Mouse (Mus musculus): ENCODE results near the gene Mark4.

The Mark4 gene

DNA sequence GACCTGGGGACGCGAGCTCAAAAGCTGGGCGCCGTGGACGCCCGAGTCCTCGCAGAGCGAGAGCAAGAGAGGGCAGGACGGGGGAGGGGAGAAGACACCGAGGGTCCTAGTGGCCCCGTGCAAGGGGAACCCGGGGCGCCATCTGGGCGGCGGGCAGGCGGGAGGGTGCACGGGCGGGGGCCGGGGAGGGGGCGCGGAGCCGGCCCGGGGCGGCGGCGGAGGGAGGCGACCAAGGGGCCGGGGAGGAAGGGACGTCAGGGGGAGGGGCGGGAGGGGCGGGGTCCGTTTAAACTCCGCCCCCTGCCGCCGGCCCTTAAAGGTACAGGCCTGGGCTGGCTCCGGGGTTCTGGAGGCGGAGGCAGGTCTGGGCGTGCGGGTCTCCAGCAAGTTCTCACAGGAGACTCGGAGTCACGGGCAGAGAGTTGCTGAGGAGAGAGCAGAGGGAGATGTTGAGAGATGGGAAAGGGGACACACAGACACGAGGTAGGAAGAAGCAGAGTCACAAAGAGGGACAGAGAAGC, at the start of gene Mark4:
Gene Mark4 (minus strand): TSS at position 231 of the 521 bp plus-strand sequence.
- peak; percentile 87 for DNase-seq (ENCODE audit: low read depth)

DNA sequence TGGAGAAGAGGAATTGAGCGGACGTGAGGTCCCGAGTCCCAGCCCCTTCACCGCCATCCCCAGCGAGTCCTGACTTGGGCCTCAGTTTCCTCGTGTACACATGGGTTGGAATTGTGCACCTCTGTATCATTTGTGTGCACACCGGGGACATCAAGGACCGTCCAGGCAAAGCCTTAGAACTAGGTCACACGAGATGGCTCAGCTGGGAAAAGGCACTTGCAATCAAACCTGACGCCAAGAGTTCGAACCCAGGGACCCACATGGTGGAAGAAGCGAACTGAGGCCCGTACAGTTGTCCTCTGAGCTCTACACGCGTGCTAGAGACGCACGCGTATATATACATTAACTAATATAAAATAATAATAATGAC, 49.0 kb upstream of the Mark4 start:
- DNase-seq (ENCODE audit: low read depth) = no peak

DNA sequence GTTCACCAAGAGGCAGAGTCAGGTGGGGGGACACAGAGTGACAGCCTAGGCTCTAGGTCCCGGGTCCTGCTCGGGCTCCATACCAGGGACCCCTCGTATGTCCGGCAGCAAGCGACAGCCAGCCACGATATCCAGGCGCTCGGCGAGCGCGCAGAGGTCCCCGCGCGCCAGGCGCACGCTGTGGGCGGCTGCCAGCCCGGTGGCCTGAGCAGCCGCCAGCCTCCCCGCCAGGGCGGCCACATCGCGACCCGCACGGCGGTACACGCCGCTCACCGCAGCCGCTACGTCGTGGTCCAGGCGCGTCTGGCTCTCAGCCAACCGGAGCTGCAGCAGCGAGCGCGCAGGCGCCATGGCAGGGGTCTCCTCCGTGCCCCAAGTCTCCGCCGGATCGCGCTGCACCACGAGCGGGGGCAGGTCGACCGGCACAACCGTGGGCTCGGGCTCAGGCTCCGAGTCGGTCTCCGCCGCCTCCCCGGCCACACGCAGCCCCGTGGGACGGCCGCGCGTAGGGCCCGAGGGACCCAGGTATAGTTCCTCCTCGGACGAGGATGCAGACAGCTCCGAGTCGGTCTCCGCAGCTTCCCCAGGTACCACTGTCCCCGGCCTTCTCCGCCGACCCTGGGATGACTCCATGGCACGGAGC, 48.5 kb upstream of the Mark4 start:
- no peak for DNase-seq (ENCODE audit: low read depth)

DNA sequence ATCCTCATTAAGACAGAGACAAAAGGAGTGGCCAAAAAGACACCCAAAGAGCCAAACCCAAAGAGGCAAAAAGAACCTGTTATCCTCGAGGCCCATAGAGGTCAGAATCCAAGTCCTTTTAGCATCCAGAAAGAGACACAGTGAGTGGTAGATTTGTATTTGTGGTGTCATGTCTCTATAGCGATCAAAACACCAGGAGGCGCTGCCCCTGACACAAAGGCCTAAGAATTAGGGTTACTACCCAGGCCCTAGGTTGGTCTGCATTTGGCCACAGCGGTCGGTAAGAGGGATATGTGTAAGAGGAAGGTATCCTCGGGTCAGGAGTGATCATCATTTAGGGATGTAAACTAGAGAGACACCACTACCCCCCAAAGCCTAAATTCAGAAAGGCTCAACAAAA, 47.7 kb upstream of the Mark4 start:
- DNase-seq (ENCODE audit: low read depth) = peak; percentile 43

DNA sequence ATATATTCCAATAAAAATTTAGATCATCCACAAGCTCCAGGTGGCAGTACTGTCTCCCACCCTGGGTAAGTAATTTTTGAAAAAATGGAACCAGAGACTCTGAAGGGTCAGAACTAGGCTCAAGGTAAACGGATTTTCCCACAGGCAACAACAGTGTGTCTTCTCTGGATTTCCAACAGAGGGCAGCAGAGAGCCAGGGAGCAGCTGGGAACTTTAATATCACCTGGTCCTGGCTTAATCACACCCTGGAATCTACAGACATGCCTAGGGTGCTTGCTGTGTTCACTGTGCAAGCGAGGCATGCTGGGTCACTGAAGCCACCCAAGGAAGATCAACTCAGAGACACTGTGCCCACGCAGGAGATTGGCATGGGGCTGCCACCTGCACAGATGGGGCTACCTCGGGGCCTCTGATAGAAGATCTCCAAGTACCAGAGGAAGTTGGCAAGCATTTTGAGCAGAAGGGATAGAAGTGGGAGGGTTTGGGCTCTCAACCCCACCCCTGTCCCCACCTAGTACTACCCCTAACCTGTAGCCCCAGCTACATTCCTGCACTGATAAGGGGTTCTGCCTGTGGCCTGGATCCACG, 45.0 kb upstream of the Mark4 start:
- DNase-seq (ENCODE audit: low read depth) = peak; percentile 72

DNA sequence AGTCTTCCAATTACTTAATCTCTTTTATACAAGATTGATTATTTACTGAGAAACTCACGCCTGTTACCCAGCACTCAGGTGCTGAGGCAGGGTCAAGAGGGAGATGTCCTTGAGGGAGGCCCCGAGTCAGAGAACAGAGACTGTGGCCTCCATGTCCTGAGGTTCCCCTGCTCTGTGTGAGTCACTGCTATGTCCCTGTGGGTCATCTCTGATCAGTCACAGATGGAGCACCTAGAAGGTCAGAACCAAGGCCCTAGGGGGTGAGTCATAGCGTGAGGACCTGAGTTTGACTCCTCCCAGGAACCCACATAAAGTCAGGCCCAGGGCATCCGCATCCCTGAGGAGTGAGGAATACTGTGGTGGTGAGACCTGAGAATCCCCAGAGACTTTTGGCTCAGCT, 43.0 kb upstream of the Mark4 start:
- DNase-seq (ENCODE audit: low read depth) = peak; percentile 92

DNA sequence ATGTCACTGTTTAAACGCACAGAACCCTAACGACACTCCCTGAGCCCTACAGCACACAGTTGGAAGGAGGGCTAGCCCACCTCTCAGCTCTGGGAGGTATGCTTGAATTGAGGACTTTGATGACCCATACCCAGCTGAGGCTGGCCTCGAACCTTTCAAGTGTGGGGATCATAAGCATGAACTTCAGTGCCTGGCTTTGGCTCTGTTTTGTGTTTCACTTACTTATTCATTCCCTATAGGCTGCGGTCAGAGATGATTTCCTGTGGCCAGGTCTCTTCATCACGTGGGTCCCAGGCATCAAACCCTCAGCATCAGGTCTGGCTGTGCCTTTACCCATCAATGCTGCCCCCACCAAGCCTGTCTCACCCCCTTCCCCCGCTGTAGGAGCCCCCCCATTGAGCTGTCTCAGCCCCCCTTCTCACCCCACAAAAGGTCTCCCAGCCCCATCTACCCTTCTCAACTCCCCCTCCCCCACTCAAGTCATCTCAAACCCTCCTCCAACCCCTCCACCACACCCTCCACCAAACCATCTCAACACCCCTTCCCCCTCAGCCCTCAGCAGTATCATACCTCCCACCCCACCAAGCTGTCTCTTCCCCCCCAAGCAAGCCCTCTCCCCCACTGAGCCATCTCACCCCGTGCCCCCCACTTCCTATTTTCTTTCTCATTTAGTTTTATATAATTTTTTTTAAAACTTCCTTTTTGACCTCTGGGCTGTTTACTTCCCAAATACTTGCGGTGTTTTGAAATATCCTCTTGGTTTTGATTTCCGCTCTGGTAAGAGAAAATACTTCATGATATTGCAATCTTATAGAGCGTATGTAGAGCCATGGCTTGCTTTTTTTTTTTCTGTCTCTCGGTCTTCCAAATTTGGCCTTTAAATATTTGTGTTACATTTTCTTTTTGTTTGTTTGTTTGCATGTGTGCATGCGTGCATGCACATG, 42.1 kb upstream of the Mark4 start:
- DNase-seq (ENCODE audit: low read depth) = peak; percentile 93

DNA sequence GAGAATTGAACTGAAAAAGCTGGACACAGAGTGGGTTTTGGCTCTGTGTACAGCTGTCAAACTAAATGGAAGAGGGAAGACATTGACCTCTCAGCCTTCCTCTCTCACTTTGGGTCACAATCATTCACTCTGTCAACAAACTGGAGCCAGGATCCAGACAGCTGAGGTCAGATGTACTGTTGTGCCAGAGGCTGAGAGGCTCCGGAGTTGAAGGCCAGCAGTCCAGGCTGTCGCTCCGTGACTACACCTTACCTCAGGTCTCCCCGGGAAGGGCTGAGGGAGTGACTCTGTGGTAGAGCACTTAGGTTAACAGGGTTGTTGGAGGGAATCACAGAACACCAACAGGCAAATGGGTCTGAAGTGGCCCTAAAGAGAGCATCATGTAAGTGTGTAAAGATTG, 39.7 kb upstream of the Mark4 start:
- no peak for DNase-seq (ENCODE audit: low read depth)

DNA sequence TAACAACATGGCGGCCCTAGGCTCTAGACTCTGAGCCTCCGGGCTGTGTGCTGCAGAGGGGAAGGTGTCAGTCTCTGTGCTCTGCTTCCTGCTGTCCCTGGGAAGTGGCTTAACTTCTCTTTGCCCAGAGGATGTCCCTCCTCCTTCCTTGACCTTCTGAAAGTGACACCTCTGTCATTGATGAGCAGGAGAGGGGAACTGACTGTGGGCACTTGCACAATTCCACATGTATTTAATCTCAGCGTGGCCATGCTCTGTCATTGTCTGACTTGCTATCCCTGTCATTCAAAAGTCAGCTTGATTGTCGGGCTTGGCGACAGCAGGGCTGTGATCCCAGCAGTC, 37.6 kb upstream of the Mark4 start:
- peak; percentile 55 for DNase-seq (ENCODE audit: low read depth)

DNA sequence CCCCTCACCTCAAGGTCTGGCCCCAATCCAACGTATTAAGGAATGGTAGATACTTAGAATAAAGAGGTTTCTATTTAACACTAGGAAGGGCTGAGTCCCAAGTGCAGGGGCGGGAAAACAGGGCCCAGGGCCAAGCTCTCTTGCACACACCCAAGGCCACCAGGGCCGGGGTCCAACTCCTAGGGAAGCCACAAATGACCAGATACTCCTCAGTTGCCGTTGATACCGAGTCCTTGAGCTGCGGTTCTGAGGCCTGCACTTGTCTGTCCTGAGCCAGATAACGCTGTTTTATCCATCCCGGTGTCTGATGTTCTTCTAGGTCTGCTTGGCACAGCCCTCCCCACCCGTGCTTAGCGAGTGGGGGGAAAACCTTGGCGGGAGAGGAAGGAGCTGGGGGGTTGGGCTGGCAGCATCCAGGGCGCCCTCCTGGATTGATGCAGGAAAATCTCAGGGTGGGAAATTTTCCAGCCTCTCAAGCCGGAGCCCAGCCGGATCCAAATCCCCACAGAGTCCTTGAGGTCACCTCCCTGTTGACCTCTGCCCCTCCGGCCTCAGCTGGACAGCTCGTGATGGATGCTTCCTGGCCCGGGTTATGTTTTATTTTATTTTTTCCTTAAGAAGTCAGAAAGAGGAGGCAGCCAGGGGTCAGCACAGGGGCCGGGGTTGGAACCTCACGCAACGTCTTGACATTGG, 37.0 kb upstream of the Mark4 start:
- no peak for DNase-seq (ENCODE audit: low read depth)

DNA sequence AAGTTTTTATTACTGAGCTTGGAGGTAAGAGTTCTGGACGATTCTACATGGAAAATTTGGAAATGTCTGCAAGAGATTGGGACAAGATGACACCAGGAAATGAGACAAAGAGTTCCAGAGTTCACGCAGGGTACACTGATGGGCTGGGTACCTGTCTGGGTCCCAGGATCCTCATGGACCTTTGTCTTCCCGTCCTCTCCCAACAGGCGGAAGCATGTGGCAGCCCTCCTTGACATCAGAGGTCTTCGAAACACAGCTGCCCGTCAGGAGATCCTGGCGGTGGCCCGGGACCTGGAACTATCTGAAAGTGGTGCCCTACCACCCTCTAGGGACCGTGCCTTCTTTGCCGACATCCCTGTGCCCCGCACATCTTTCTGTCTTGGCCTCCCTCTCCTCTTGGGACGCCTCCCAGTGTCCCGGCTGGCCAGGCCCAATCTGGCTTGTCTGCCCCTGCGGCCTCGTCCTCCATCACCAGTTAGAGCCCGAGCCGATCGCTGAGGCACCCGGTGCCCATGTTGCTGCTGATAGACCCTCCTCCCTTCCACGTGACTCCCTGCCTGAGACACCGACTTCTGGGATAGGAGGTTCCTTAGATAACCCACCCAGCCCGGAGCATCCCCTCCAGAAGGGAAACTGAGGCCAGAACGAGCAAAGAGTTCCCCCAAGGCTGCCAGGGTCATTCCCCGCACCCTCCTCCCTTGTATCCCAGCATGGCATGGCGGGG, 36.3 kb upstream of the Mark4 start:
- no peak for DNase-seq (ENCODE audit: low read depth)

DNA sequence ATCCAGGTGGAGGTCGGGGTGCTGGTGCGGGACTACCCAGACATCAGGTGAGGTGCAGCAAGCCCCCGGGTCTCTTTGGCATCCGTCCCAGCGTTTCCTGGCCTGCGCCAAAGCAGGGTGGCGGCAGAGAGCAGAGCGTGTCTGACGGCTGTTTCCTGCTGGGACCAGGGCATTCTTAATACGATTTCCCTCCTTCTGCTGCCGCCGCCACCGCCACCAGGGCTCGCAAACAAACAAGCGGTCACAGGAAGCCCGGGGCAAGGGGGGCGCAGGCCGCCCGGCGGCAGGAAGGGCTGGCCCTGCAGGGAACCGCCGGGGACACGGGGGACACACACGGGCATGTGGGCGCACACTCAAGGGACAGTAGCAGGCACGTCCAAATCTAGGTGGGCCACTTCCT, 33.1 kb upstream of the Mark4 start:
- peak; percentile 74 for DNase-seq (ENCODE audit: low read depth)

DNA sequence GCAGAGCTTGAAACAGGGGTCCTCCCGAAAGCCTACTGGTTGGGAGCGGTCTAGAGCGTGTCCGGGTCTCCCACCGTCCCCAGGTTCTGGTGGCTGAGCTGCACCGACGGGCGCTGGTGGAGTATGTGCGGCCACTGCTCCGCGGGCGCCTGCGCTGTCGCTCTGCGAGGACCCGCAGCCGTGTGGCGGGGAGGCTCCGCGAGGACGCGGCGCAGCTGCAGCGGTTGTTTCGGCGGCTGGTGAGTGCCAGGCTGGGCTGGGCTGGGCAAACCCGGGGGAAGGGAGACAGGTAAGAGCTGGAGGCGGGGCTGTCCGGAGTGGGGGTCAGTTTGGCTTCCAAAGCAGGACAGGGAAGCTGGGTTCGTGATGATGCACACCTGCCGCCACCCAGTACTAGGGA, 30.9 kb upstream of the Mark4 start:
- DNase-seq (ENCODE audit: low read depth) = no peak

DNA sequence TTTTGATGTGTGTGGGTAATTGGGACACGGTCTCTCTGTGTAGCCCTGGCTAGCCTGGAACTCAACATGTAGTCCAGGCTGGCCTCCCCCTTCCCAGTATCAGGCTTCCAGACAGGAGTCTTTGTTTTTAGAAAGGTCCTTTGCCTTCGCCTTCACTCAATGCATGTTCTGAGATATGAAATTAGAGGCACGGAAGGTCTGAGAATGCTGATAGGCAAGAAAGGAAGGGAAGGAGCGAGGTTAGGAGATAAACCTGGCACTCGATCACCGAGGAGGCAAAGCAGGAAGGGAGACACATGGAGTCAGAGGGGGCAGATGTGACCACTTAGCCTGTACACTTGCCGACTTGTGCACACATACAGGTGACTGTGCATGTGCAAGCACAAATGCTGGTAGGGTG, 27.9 kb upstream of the Mark4 start:
- no peak for DNase-seq (ENCODE audit: low read depth)

DNA sequence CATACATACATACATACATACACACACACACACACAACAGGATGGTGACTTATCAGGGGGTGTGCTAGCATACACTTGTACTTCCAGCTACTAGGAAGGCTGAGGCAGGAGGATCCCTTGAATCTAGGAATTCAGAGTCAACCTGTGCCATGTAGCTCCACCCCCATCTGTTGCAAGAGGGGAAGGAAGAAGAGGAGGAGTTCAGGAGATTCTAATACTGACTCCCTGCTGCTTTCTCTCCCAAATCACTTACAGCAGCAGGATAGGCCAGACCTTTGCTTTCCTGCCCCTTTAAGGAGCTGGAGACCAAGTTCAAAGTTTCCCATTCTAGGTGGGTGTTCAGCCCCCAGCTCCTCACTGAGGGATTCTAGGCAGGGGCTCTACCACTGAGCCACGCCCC, 26.9 kb upstream of the Mark4 start:
- DNase-seq (ENCODE audit: low read depth) = no peak

DNA sequence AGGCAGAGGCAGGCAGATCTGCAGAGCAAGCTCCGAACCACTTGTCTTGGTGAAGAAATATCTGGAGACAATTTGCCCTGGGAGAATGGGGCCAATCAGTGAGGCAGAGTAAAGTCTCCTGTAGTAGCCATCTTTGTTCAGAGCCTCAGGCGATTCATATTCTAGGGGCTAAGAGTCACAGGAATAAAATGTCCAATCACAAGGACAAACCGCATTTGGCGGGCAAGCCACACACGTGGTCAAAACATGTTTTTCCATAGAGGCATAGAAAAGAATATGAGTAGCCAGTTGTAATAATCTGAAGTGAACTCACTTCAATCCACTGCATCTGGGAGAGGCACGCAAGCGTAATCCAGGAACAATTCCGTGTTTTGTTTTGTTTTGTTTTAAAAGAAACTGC, 24.7 kb upstream of the Mark4 start:
- DNase-seq (ENCODE audit: low read depth) = no peak

DNA sequence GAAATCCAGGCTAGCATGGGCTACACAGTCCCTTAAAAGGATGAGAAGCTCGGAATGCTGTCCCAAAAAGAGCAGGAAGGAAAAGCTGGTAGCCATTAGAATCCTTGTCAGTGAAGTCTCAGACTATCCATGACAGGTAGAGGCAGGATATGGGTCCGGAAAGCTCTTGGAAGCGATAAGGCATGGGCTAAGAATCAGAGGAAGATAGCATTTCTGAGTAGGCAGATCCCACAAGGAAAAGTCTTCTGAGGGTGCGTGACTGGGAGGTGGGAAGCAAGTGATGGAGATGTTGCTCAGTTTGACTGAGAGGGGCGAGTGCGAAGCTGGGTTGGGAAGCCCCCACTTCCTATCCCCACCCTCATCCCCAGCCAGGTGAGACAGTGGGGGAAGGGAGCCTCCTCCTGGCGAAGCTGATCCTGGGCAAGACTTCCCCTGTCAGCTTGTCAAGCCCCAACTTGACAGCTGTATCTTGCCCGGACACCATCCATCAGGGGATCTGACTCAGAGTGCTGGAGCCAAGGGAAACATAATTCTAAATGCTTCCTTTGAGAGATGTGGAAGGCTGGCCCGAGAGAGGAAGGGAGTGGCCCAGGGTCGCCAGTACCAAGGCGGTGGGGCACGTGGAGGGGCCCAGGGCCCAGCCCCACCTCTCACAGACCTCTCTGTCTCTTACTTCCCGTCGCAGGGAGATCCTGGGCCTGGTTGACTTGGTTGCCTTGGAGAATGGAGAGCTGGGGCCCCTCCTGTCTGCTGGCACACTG, 19.2 kb upstream of the Mark4 start:
- DNase-seq (ENCODE audit: low read depth) = no peak

DNA sequence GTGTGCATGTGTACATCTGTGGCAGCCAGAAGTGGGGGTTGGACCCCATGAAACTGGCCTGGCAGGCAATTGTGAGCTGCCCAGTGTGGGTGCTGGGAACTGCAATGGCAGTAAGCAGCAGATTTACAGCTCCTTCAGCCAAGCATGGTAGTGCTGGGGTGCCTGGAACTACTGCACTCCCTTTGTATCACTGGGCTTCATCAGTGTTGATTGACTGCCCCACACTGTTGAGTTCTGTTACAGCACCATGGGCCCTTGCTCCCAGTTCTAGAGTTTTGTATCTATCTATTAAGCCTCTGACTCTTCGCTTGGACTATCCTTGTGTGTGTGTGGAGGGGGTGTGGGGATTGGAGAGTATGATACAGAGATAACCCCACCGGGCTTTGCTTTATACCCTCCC, 18.5 kb upstream of the Mark4 start:
- DNase-seq (ENCODE audit: low read depth) = peak; percentile 65

DNA sequence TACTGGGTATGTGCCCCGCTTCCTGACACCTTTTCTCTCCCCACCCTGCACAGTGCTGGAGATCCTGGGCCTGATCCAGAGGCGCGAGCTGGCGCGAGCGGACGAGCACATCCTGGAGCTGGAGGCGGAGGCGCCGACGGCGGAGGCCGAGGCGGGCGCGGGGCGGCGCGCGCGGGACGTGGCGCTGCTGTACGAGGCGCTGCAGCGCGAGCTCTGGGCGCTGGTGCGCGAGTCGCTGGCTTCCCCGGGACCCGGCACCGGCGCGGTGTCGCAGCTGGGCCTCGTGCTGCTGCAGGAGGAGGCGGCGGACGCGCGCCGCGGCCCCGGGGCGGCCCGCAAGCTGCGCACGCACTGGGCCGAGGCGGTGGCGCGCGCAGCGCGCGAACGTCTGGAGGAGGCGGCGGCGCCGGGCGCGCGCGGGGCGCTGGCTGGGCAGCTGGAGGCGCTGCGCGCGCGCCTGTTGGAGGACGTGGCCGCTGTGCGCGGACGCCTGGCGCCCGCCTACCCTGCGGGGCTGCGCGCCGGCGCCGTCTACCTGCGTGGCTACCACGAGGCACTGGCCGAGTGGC, 15.3 kb upstream of the Mark4 start:
- DNase-seq (ENCODE audit: low read depth) = no peak

DNA sequence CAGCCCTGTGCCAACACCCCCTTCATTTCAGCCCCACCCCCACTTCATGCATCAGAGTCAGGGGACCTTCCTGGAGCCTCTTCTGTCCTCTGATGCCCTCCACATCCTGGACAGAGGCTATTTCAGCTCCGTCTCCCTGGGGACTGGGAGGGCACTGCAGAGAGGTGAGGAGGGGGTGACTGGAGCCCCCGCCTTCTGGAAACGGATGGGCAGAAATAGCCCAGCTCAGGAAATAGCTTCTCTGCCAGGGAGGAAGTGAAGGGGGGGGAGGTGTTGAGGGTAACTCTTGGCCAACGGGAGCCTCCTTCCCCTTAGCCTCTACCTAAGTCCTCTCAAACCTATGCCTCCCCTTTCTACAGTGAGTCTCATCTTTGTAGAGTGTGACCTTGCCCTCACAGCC, 13.8 kb upstream of the Mark4 start:
- peak; percentile 74 for DNase-seq (ENCODE audit: low read depth)

DNA sequence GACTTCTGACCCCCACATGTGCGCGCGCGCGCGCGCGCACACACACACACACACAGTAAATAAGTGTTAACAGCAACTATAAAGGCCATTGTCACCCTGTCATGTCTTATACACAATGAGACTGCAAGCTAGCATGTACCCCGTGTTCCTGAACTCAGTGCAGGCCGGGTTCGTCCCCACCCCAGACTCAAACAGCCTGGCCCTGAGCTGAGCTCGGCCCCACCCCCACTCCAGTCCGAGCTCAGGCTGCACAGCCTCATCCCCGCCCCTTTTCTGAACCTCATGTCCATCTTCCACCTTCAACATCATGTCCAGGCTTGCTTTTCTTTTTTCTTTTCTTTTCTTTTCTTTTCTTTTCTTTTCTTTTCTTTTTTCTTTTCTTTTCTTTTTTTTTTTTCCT, 11.7 kb upstream of the Mark4 start:
- no peak for DNase-seq (ENCODE audit: low read depth)
